Mouse (Mus musculus): ENCODE measurements around the gene Myl6.

Gene Myl6

DNA sequence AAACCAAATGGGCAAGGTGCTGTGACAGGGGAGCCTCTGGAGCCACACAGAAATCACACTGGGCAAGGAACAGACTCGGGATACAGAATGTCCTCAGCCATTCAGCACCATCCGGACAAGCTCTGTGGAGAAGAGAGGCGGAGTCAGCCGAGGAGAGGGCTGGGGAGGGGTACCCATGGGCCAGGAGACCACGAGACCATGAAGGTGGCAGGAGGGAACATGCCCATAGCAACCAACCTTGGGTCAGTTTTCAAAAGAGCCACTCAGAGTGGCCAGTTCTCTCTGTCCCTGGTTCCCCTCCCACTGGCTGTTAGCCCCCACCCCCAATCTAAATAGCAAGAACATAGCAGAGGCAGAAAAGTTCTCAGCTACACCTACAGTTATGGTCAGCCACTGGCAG, 3.0 kb downstream of the Myl6 start:
- no peak for DNase-seq (ENCODE audit: low read depth in 2 of 2, low spot score in 2 of 2)

DNA sequence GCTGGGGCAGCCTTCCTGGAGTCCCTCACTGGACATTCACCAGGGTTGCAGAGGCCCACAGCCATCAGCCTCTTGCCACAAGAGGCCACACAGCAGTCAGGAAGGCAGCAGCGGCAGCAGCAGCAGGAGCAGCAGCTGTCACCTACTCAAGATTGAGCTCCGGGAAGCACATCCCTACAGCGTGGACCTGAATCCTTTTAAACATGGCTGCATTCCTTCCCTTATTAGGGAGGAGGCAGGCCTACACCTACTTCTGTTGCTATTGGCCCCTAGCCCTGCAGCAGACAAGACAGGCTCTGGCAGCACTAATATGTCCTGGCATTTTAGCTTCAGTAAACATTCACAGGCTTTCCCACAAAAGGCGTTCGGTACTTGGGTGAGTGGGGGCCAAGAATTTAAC, 3.7 kb downstream of the Myl6 start:
- DNase-seq (ENCODE audit: low read depth in 2 of 2, low spot score in 2 of 2), result no peak

DNA sequence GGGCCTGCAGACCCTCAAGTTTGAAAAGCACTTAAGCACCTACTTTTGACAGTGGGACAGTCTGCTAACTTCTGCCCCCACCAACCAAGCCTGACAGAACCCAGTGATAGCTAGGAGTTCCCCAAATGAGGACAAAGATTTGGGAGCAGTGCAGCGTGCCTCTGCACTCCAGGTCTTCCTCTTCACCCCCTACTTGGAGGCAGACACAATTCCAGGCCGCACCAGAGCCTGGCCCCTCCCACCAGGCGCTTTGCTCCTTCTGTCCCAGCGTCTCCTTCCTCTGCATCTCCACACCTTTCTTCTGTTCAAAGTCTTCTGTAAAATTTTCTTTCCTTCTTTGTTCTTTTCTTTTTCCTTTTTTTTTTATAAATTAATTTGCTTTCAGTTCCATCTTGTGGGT, 4.2 kb downstream of the Myl6 start:
- DNase-seq (ENCODE audit: low read depth in 2 of 2, low spot score in 2 of 2), result no peak

- DNase-seq (ENCODE audit: low read depth in 2 of 2, low spot score in 2 of 2), result no peak
Observed at GRCm38 (mm10) chr10:128489380-128489779, 4.6 kb downstream of the Myl6 start.

DNA sequence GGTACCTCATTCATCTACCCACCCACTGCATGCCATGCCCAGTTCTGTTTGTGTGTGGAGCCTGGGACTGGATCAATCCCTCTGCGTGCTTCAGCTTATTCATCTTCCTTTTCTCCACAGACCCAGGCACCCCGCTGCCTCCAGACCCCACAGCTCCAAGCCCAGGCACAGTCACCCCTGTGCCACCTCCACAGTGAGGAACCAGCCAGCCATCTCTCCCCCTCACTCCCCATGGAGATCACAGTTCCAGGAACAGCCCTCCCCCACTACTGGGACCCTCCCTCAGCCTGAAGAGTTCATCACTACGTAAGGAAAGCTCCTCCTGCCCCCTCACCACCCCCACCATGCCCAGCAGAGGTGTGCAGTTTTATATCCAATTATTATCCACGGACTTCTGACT, 5.2 kb downstream of the Myl6 start:
- DNase-seq (ENCODE audit: low read depth in 2 of 2, low spot score in 2 of 2), result no peak

DNA sequence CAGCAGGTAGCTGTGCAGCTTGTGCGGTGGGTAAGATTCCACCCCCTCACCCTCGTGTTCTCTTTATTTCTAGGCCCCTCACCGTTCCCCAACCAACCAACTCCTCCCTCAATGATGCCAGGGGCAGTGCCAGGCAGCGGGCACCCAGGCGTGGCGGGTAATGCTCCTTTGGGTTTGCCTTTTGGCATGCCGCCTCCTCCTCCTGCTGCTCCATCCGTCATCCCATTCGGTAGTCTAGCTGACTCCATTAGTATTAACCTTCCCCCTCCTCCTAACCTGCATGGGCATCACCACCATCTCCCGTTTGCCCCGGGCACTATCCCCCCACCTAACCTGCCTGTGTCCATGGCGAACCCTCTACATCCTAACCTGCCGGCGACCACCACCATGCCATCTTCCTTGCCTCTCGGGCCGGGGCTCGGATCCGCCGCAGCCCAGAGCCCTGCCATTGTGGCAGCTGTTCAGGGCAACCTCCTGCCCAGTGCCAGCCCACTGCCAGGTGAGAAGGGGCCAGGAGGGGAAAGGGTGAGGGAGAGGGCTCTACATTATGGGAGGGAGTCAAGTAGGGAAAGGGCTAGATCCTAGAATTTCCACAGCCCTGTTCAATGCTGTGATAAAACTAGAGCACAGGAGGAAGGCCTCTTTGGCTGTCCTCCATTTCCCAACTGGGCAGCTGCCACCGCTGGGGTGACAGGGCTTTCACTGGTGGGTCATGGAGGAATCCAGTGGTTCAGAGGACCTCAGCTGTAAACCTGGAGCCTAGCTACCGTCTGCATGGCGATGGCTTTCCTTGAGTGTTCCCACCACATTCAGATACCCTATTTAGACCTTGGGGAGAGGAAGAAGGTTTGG, 5.9 kb downstream of the Myl6 start:
- DNase-seq (ENCODE audit: low read depth in 2 of 2, low spot score in 2 of 2), result no peak

GRCm38 (mm10) chr10:128486370-128486769, 7.6 kb downstream of the Myl6 start:
- DNase-seq (ENCODE audit: low read depth in 2 of 2, low spot score in 2 of 2), result no peak

DNA sequence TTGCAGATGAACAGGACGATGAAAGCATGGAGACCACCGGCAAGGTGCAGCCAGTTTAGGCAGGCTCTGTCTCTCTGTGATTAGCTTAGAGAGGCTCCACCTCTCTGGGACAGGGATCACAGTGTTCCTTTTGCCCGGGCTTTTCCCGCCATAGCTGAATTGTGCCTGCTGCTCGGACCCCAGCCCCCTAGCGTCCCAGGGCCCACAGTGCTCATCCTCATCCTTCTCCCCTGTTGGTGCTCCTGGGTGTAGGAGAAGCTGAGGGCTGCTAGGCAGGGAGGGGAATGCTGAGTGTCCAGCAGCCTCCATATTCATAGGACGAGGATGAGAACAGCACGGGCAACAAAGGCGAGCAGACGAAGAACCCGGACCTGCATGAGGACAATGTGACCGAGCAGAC, 19.6 kb downstream of the Myl6 start:
- no peak for DNase-seq (ENCODE audit: low read depth in 2 of 2, low spot score in 2 of 2)

- no peak for DNase-seq (ENCODE audit: low read depth in 2 of 2, low spot score in 2 of 2)
Observed at GRCm38 (mm10) chr10:128460270-128460630, 33.7 kb downstream of the Myl6 start.

GRCm38 (mm10) chr10:128459409-128460269, 34.3 kb downstream of the Myl6 start:
- peak; percentile 28 to 30 for DNase-seq (ENCODE audit: low read depth in 2 of 2, low spot score in 2 of 2)

GRCm38 (mm10) chr10:128458719-128459408, 35.1 kb downstream of the Myl6 start, which contains the start of gene Smarcc2:
TSS of gene Smarcc2 (plus strand) at chr10:128459248.
- peak; percentile 64 to 75 for DNase-seq (ENCODE audit: low read depth in 2 of 2, low spot score in 2 of 2)

DNA sequence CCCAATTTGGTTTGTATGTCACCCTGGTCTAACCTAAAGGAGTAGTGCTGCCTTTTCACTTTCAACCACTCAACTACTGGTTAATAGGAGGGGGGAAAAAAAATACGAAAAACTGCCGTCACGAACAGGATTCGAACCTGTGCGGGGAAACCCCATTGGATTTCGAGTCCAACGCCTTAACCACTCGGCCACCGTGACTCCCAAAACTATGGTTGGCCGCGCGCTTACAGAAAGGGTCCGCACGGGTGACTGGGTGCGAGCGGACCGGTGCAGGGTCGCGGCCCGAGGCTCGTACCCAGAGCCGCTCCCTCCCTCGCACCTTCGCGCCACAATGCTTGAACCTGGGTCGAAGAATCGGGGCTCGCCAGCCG, 35.6 kb downstream of the Myl6 start:
- peak; percentile 74 to 76 for DNase-seq (ENCODE audit: low read depth in 2 of 2, low spot score in 2 of 2)

DNA sequence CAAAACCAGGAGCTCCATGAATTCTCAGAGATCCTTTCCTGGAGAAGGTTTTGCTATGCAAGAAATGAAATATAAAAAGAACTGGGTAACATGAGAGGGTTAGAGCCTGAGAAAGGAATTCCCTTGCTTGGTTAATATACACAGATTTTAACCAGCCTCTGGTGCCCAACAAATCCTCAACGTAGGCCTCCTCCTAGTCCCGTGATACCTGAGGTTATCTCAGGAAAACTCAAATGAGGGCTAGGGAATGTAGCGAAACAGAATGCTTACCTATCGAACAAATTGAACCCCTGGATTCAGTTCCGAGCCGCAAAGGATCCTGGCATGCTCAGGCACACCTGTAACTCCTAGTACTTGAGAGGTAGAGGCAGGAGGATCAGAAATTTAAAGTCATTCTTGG, 36.3 kb downstream of the Myl6 start:
- no peak for DNase-seq (ENCODE audit: low read depth in 2 of 2, low spot score in 2 of 2)

- DNase-seq (ENCODE audit: low read depth in 2 of 2, low spot score in 2 of 2), result peak; percentile 57 to 78
Observed at GRCm38 (mm10) chr10:128455280-128455679, 38.7 kb downstream of the Myl6 start.

DNA sequence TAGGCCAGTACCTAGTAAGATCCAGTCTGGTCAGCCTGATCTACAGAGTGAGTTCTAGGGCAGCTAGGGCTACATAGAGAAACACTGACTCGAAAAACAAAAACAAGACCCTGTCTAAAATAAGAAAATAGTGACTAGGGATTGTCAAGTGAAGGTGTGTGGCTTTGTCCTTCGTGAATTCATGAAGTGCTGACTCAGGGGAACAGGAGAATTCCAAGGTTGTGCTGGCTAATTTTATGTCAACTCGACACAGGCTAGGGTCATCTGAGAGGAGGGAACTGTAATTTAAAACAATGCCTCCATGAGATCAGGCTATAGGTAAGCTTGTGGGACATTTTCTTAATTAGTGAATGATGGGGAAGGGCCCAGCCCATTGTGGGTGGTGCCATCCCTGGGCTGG, 39.5 kb downstream of the Myl6 start:
- no peak for DNase-seq (ENCODE audit: low read depth in 2 of 2, low spot score in 2 of 2)

DNA sequence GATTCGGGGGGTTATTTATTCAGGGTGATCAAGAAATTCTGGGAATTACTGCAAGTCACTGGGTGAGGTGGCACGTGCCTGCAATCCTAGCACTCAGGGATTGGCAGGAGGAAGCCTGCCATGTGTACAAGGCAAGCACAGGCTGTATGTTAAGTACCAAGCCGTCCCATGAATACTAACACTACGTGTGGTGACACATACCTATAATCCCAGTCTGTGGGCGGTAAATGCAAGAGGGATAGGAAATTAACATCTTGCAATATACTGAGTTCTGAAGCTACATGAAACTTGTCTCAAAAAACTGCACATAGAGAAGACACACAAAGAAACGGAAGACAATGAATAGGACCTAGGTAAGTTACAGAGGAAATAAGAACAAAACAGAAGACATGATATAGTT, 42.9 kb downstream of the Myl6 start:
- no peak for DNase-seq (ENCODE audit: low read depth in 2 of 2, low spot score in 2 of 2)

DNA sequence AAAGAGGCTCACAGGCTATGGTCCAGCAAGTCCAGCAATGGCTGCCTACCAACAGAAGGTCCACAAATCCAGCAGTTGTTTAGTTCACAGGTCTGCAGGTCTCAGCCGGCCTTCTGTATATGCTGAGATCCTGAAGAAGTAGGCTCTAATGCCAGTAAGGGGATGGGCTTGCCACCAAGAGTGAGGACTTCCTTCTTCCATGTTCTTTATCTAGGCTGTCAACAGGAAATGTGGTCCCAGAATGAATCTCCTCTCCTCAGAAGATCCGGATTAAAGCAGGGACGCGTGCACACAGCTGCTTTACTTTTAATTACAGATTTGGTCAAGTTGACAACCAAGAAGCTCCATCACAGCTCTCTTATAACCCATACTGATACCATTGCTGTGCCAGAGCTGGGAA, 48.5 kb downstream of the Myl6 start:
- DNase-seq (ENCODE audit: low read depth in 2 of 2, low spot score in 2 of 2), result no peak

- no peak for DNase-seq (ENCODE audit: low read depth in 2 of 2, low spot score in 2 of 2)
Observed at GRCm38 (mm10) chr10:128444354-128444753, 49.6 kb downstream of the Myl6 start.

- no peak for DNase-seq (ENCODE audit: low read depth in 2 of 2, low spot score in 2 of 2)
Observed at GRCm38 (mm10) chr10:128442718-128443117, 51.2 kb downstream of the Myl6 start.

- no peak for DNase-seq (ENCODE audit: low read depth in 2 of 2, low spot score in 2 of 2)
Observed at GRCm38 (mm10) chr10:128441324-128442119, 52.4 kb downstream of the Myl6 start.
